Mouse (Mus musculus) right cerebral cortex, postnatal 4 days (tissue): Measurements from ENCODE around the gene Tspan3.

Experiments
- DNase-seq: peaks from one replicate; pipeline ENCODE4 v3.0.0-alpha.2; 2022

Tspan3 gene

DNA sequence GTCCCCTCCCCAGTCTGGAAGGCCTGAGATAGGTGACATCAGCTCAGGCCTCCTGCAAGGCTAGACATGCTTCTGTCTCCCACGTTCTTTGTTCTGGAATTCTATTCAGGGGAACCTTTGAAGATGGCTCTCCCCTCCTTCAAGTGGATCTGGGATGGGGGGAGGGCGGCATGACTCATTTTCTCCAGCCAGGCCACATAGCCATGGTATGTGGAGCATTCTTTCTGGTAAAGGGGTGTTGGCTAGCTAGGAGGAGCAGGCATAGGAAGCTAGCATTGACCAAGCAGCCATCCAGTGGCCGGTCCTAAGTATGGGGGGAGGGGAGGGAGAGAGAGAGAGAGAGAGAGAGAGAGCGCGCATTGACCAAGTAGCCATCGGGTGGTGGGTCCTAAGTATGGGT is 57.8 kb downstream of the Tspan3 start:
- no peak for DNase-seq

- DNase-seq: no peak
Measured at GRCm38 (mm10) chr9:56106274-56107072, 58.8 kb downstream of the Tspan3 start.

DNA sequence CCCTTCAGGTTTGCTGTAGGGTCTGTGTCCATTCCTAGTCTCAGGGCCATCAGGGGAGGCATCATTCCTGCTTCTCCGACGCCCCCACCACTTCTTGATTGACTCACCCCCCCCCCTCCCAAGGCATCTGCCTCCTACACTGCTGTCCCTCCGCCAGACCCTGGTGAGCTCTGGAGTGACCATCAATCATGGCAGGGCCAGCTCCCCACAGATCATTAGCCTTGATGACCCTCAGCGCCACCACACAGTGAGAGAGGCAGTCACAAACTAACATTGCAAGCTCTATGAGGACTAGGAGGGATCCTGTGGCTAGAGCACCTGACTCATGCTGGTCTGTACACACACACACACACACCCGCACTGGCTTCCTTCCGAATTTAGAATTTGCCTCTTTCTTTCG is 60.4 kb downstream of the Tspan3 start:
- no peak for DNase-seq

DNA sequence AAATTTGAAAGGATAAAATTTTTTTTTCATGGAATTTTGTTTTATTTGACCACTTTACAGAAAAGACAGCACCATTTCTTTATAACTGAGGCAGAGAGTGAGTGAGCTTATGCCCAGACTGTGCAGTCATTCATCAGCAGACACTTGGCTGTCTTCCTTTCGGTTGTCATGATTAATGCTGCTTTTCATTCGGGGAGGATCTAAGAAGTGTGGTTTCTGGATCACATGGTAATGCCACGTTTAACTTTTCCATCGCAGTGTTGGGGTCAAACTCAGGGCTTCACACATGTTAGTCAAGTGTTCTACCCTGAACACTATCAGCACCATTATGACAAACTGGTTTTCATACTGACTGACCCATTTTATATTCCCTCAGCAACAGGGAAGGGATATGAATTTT is 64.3 kb downstream of the Tspan3 start:
- no peak for DNase-seq

- no peak for DNase-seq
Measured at GRCm38 (mm10) chr9:56100041-56100522, 65.2 kb downstream of the Tspan3 start.

- no peak for DNase-seq
Measured at GRCm38 (mm10) chr9:56097584-56098298, 67.5 kb downstream of the Tspan3 start.

- DNase-seq: no peak
Measured at GRCm38 (mm10) chr9:56092102-56092501, 73.2 kb downstream of the Tspan3 start.

GRCm38 (mm10) chr9:56090546-56091225 is 74.6 kb downstream of the Tspan3 start:
- DNase-seq: no peak

- peak; percentile 68 for DNase-seq
Measured at GRCm38 (mm10) chr9:56089778-56090520, 75.3 kb downstream of the Tspan3 start, which contains the start of gene Pstpip1. Pstpip1 (plus strand) TSS chr9:56089962.

- DNase-seq: no peak
Measured at GRCm38 (mm10) chr9:56086524-56086923, 78.8 kb downstream of the Tspan3 start.
